Mouse (Mus musculus): ENCODE data around the gene Iqsec2.

Gene Iqsec2

DNA sequence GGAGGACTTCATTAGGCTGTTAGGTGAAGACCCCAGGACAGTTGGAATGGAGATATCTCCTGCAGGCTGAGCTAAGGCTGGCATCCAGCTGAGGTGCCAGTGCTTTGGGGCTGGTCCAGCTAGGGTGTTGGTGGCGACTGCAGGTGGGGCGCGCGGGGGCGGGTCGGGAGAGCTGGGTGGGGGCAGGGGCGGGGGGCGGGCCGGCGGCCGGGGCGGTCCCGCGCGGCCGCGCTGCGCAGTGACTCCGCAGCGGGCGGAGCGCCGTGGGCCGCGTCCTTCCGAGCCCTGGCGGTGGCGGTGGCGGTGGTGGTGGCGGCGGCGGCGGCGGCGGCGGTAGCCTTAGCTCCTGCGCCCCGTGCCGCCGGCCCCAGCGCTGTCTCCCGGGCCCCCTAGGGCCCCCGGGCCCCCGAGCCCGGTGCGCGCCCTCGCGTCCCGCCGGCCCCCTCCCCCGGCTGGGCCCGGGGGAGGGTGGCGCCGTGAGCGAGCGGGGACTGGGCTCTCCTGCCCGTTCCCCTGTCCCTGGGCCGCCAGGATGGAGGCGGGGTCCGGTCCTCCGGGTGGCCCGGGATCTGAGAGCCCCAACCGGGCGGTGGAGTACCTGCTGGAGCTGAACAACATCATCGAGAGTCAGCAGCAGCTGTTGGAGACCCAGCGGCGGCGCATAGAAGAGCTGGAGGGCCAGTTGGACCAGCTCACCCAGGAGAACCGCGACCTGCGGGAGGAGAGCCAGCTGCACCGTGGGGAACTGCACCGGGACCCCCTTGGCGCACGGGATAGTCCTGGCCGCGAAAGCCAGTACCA, at the start of gene Iqsec2:
TSS of gene Iqsec2 (plus strand) at position 328 of the 801 bp plus-strand sequence.
- peak in 1 of 2 experiments; percentile 25 for DNase-seq (ENCODE audit: low spot score in 2 of 2)

GRCm38 (mm10) chrX:152097572-152097971, 46.5 kb upstream of the Iqsec2 start:
- peak in 1 of 2 experiments; percentile 6 for DNase-seq (ENCODE audit: low spot score in 2 of 2)

GRCm38 (mm10) chrX:152121687-152122086, 22.4 kb upstream of the Iqsec2 start:
- no peak for DNase-seq (ENCODE audit: low spot score in 2 of 2)

GRCm38 (mm10) chrX:152130777-152131176, 13.3 kb upstream of the Iqsec2 start:
- peak; percentile 38 to 55 for DNase-seq (ENCODE audit: low spot score in 2 of 2)

- DNase-seq (ENCODE audit: low spot score in 2 of 2) = no peak
Measured at GRCm38 (mm10) chrX:152132029-152132428, 12.0 kb upstream of the Iqsec2 start.

DNA sequence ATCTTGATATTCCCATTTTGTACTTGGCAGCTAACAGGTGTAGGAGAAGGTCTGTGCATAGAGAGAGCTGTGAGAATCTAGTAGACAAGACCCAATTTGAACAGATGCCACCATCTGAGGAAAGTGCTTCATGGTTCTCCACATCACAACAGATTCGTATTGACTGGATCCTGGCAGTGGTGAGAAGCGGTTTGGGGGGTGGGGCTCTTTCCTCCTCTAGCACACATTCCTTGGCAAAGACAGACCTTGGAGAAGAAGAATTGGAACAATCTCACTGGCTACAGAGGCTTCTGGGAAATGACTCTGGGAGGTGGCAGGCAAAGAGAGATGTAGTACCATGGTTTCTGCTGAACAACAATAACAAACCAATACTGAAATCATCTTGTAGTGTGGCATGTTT, 8.9 kb upstream of the Iqsec2 start:
- DNase-seq (ENCODE audit: low spot score in 2 of 2) = no peak

DNA sequence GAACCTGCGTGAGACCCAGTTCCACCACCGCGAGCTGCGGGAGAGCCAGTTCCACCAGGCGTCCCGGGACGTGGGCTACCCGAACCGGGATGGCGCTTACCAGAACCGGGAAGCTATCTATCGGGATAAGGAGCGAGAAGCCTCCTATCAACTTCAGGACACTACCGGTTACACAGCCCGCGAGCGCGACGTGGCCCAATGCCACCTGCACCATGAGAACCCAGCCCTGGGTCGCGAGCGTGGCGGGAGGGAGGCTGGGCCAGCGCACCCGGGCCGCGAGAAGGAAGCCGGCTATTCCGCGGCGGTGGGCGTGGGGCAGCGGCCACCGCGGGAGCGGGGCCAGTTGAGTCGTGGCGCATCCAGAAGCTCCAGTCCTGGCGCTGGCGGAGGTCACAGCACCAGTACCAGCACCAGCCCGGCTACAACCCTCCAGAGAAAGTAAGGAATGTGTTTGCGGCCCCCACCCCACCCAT, 710 bp downstream of the Iqsec2 start:
- DNase-seq (ENCODE audit: low spot score in 2 of 2) = no peak

DNA sequence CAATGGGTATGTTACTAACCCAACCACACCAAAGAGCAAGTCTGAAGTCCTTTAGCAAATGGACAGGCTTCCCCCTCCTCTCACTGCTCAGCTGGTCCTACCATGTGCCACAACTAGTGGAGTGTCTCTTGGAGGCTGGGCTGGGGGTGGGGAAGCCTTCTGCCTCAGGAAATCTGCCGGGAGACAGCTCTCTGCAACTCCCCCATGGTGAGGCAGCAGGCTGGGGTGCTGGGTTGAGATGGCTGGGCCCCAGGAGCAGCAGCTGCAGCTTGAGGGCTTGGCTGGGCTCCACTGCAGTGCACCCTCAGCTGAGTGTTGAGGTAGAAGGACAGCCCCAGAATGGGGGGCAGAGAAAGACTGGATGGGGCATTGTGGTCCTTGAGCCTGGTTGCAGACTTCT, 2.1 kb downstream of the Iqsec2 start:
- DNase-seq (ENCODE audit: low spot score in 2 of 2) = peak; percentile 61 to 76

- DNase-seq (ENCODE audit: low spot score in 2 of 2) = no peak
Measured at GRCm38 (mm10) chrX:152146691-152147090, 2.6 kb downstream of the Iqsec2 start.

DNA sequence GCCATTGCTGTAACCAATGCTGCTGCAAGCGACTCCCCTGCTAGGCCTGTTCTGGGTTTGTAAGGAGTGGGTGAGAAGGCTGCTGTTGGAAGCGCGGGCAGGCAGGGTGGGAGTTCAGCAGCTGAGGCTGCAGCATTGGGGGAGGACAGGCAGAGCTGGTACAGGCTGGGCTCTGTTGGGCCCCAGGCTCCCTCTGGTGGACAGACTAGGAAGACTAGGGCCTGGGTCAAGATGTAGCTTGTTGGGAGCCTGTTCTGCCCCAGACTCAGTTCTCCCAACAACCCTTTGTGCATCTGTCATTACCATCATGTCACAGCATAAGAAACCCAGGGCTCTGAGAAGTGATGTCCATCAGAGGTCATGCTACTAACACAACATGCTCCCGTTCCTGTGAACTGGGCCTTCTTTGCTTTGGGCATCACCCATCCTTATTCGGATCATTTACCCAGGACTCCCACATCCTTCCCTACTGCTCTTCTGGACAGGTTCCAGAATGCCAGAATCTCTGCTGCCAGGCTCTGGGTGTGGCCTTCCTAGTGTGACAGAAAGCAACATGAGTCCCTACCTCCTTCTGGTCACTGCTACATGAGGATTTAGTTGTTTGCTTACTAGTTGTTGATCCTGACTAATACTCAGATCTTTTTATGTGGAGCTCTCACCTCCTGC, 3.5 kb downstream of the Iqsec2 start:
- DNase-seq (ENCODE audit: low spot score in 2 of 2) = peak; percentile 69 to 72

- DNase-seq (ENCODE audit: low spot score in 2 of 2) = no peak
Measured at GRCm38 (mm10) chrX:152148706-152149105, 4.6 kb downstream of the Iqsec2 start.

- DNase-seq (ENCODE audit: low spot score in 2 of 2) = peak; percentile 32 to 52
Measured at GRCm38 (mm10) chrX:152151709-152152108, 7.6 kb downstream of the Iqsec2 start.

DNA sequence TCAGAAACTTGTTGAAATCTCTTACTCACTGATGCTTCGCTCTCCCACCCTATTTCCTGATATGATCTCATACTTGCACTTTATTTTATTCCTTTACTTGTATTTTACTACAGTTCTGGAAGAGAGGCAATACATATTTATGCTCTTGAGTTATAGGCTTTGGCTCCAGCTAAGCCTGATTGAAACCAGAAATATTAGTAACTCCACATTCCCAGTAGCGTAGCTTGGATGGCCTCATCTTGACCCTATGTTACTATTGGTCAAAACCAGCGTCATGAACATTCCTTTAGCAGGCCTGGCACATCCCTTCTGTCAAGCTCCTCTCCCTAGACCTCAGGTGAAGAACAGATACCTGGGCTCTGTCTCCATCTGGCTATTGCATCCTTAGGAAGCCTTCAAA, 14.2 kb downstream of the Iqsec2 start:
- DNase-seq (ENCODE audit: low spot score in 2 of 2) = no peak

DNA sequence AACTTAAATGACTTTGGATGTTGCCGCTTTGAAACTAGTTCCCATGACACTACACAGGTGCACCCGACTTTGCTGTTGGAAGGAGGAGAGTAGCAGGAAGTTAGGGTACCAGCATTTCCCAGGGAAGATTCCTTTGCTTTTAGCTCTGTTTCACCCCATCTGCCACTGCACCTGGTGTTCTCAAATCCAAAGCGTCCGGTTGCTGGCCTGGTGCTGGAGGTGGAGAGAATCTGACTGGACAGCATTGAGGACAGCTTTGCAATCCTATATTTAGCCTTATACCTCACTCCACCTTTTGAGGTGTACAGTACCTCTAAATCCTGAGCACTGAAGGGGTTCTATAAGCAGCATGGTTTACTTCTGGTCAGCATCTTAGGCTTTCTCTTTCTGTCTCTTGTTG, 17.3 kb downstream of the Iqsec2 start:
- DNase-seq (ENCODE audit: low spot score in 2 of 2) = no peak

GRCm38 (mm10) chrX:152164061-152164460, 20.0 kb downstream of the Iqsec2 start:
- no peak for DNase-seq (ENCODE audit: low spot score in 2 of 2)

GRCm38 (mm10) chrX:152166161-152166560, 22.1 kb downstream of the Iqsec2 start:
- DNase-seq (ENCODE audit: low spot score in 2 of 2) = no peak

DNA sequence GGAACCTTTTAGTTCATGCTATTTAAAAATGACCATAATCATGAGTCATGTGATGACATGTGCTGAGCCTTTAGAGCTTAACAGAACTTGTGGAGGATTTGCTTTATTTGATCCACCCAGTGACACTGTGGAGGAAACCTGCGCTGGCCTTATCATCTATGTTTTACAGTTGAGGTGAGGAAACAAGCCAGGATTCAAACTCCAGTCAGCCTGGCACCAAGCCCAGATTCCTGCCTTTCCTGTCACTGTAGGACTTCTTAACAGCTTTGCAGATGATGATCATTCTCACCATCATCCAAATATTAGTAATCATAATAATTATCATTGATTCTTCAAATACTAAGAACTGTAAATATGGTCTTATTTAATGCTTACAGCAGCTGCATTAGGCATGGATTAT, 24.5 kb downstream of the Iqsec2 start:
- DNase-seq (ENCODE audit: low spot score in 2 of 2) = no peak

DNA sequence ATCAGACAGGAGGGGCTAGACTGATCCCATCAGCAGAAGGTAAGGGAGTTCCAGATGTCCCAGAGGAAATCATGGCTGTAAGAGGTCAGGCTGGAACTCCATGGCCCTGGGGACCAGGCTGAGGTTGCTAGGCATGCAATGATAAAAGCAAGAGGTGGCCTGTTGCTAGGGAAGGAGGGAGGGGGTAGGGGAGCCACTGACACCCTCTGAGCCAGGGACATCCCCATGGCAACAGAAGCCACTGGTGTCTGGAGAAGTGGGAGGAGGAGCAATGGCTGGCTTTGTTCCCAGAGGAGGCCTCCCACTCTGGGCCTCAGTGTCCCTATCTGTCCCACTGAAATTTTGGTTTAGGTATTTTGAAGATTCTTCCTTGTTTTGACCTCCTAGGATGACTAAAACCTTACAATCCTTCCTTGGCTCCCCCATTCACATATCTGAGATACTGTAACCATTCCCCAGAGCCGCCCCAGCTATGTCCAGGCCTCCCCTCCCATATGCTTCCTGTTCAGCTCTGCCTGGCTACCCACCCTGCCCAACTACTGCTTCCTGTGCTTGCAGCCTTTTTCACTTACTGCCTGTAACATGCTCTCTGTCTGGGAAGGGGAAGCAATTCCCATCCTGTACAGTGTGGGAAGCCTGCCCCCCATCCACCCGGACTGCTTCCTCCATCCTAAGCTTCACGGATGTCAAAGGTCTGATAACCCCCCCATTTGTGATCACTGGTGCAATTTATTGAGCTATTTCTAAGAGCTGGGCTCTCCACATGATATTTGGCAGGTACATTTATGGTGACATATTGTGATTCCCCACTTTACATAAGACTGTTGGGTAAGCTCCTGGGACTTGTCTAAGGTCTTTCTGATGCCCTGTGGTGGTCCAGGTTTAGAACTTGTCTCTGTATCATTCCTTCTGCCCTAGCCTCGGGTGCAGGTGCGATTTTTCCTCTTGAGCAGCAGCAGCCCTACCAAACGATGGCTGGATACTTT, 27.3 kb downstream of the Iqsec2 start:
- peak in 1 of 2 experiments; percentile 42 for DNase-seq (ENCODE audit: low spot score in 2 of 2)

DNA sequence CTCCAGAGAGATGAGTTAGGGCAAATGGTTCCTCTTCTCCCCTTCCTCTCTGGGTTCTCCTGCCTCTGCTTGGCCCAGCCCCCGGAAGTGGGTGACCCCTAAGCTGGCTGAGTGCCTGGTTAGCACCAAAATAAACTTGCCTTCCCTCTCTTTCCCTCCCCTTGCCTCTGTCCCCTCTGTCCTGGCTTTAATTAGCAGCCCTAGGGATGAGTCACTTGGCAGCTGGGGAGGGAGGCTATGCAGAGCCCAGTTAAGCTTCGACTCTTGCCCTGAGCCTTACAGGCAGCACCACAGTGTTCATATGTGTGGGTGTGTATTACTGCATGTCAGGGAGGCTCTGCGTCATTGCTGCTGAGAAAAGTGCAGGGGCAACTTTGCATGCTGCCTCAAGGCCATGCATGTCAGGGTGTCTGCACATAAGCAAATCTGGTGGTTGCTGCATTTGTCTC, 28.4 kb downstream of the Iqsec2 start:
- DNase-seq (ENCODE audit: low spot score in 2 of 2) = peak in 1 of 2 experiments; percentile 58

GRCm38 (mm10) chrX:152175284-152175683, 31.2 kb downstream of the Iqsec2 start:
- DNase-seq (ENCODE audit: low spot score in 2 of 2) = peak in 1 of 2 experiments; percentile 36

DNA sequence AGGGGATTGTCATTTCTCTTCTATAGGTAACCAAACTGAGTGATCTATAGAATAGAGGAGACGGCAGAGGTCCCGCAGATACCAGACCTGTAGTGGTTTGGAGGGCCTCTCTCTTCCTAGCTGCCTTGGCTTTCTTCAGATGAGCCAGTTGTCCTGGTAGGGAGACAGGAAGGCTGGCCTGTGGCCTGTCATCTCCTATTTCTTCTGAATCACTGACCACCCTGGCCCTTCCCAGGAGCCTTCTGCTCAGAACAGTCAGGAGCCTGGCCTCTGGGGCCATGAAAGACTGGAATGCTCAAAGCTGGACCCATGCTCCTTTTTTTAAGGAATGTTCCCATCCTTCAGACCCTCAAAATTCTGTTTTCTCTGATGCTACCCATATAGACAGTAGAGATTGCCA, 33.8 kb downstream of the Iqsec2 start:
- no peak for DNase-seq (ENCODE audit: low spot score in 2 of 2)
